Mouse (Mus musculus) forebrain, embryonic 14.5 days (tissue): ENCODE data around the gene Bbc3. TPM values are rescaled to one million over a fixed set of nuclear protein-coding genes. Genes with fewer than 3 reads are reported as not detected.
"Not testable (repeated sequence)": the region's sequence is repeated elsewhere in the genome, so short reads cannot be mapped to it uniquely, and the experiment has no call there.

Experiments used
- ATAC-seq: fragments of 200-750 bp; cut with Nextera tagmentation; 2 replicates; pipeline ENCODE4 v1.8.0; 2017; ENCODE audit warnings: mild to moderate bottlenecking, moderate library complexity
- DNase-seq: peaks from one replicate; pipeline ENCODE4 v3.0.0-alpha.2; 2015; ENCODE audit warnings: low spot score
- H3K27ac ChIP-seq: fragments of 300-500 bp; sonication (generic); 2 replicates; pipeline ENCODE4 v1.5.1; 2014; ENCODE audit warnings: low read depth, mild to moderate bottlenecking, control low read depth, low read length, moderate library complexity
- H3K27me3 ChIP-seq: fragments of 300-500 bp; sonication (generic); replicated peaks from 2 replicates; pipeline ENCODE4 v1.6.1; 2014; ENCODE audit warnings: low read length, control low read depth, mixed read lengths; ENCODE audit not compliant: control insufficient read depth, insufficient read depth
- H3K36me3 ChIP-seq: fragments of 300-500 bp; sonication (generic); 2 replicates; pipeline ENCODE4 v1.6.1; 2014; ENCODE audit warnings: low read length, control low read depth; ENCODE audit not compliant: control insufficient read depth, insufficient read depth
- H3K4me1 ChIP-seq: fragments of 300-500 bp; sonication (generic); 2 replicates; pipeline ENCODE4 v1.6.1; 2014; ENCODE audit warnings: antibody characterized with exemption, low read length, control low read depth; ENCODE audit not compliant: control insufficient read depth, insufficient read depth
- H3K4me2 ChIP-seq: fragments of 300-500 bp; sonication (generic); 2 replicates; pipeline ENCODE4 v1.6.1; 2014; ENCODE audit warnings: mild to moderate bottlenecking, control low read depth, low read length
- H3K4me3 ChIP-seq: fragments of 300-500 bp; sonication (generic); 2 replicates; pipeline ENCODE4 v1.5.1; 2014; ENCODE audit warnings: low read depth, low read length, control low read depth
- H3K9ac ChIP-seq: fragments of 300-500 bp; sonication (generic); 2 replicates; pipeline ENCODE4 v1.6.1; 2014; ENCODE audit warnings: mild to moderate bottlenecking, low read length, control low read depth, moderate library complexity
- H3K9me3 ChIP-seq: fragments of 300-500 bp; sonication (generic); replicated peaks from 2 replicates; pipeline ENCODE4 v1.6.1; 2016; ENCODE audit warnings: low read length, control low read depth, mixed read lengths; ENCODE audit not compliant: control insufficient read depth
- WGBS: fragments of 180-500 bp; shearing (Covaris S2); extraction: QIAGEN DNeasy Blood & Tissue Kit; methylation state at CpG from one replicate; pipeline ENCODE4 v1.1.7; 2014; 5-methylcytosine and 5-hydroxymethylcytosine counted together
- polyA plus RNA-seq: library from polyadenylated mRNA; unstranded; fragments of >200 nt; fragmentation: Nextera tagmentation; extraction: Ambion mirVana; gene quantifications from 2 replicates; pipeline ENCODE4 v1.2.1, GENCODE M21; 2014

Gene Bbc3
- polyA plus RNA-seq, 1 experiment from 2014 or later = 11.0 TPM

- no peaks in the 10 kb centered on the region for H3K36me3 ChIP-seq
- WGBS = 75% methylated on average over 2 of the region's 2 CpGs
- no peak overlapping the region for H3K4me2 ChIP-seq
These were observed 10.6 kb upstream of the Bbc3 start for GRCm38 (mm10) chr7:16297616-16298015.

GRCm38 (mm10) chr7:16298927-16299326, 9.3 kb upstream of the Bbc3 start:
- H3K27me3 ChIP-seq = no peaks in the 10 kb centered on the region
- peak overlapping the region; percentile 88 for H3K4me2 ChIP-seq
- DNase-seq = no peak
- ATAC-seq = no peak
- WGBS = 77% methylated on average over 5 of the region's 5 CpGs
- H3K4me3 ChIP-seq = peak overlapping the region; percentile 44
- no peak overlapping the region for H3K9ac ChIP-seq
- no peak overlapping the region for H3K27ac ChIP-seq
- no peaks in the 10 kb centered on the region for H3K9me3 ChIP-seq
- peaks cover 6% of the 10 kb centered on the region; the same call in 1 of the 2 replicates for H3K4me1 ChIP-seq
- H3K36me3 ChIP-seq = no peaks in the 10 kb centered on the region

More at GRCm38 (mm10) chr7:16297616-16298015, 10.6 kb upstream of the Bbc3 start:
- Histone ChIP-seq H3K4me1 (peaks cover 6% of the 10 kb centered on the region; the same call in 1 of the 2 replicates), H3K4me3 (no peak overlapping the region), H3K9ac (no peak overlapping the region), H3K27me3 (no peaks in the 10 kb centered on the region), H3K9me3 (no peaks in the 10 kb centered on the region), H3K27ac (no peak overlapping the region)
- no peak for DNase-seq
- ATAC-seq = no peak

- no peaks in the 10 kb centered on the region for H3K9me3 ChIP-seq
- no peaks in the 10 kb centered on the region for H3K36me3 ChIP-seq
- ATAC-seq (peak; percentile 94), DNase-seq (peak; percentile 96)
- no peaks in the 10 kb centered on the region for H3K27me3 ChIP-seq
- H3K4me1 ChIP-seq = peaks cover 6% of the 10 kb centered on the region; the same call in 1 of the 2 replicates
- peak overlapping the region; percentile 60 for H3K27ac ChIP-seq
- H3K4me2 ChIP-seq = peak overlapping the region; percentile 88
- H3K9ac ChIP-seq = peak overlapping the region; percentile 68
- under 1% methylated on average over 43 of the region's 52 CpGs for WGBS
- H3K4me3 ChIP-seq = peak overlapping the region; percentile 44
These were observed 8.7 kb upstream of the Bbc3 start for GRCm38 (mm10) chr7:16299419-16300035.

GRCm38 (mm10) chr7:16307141-16307540, 1.1 kb upstream of the Bbc3 start:
- not testable (repeated sequence) for H3K9me3 ChIP-seq, H3K4me1 ChIP-seq, H3K27ac ChIP-seq, H3K27me3 ChIP-seq, DNase-seq, H3K4me3 ChIP-seq, ATAC-seq, H3K4me2 ChIP-seq, H3K9ac ChIP-seq, H3K36me3 ChIP-seq
- WGBS = 79% methylated on average over 6 of the region's 6 CpGs

- H3K36me3 ChIP-seq = no peaks in the 10 kb centered on the region
- H3K4me1 ChIP-seq = peaks cover 17% of the 10 kb centered on the region
- H3K4me3 ChIP-seq = peak overlapping the region; percentile 58
- peak overlapping the region; percentile 65 for H3K9ac ChIP-seq
- peak overlapping the region; percentile 95 for H3K4me2 ChIP-seq
- no peak for DNase-seq
- H3K9me3 ChIP-seq = no peaks in the 10 kb centered on the region
- H3K27me3 ChIP-seq = peaks cover 11% of the 10 kb centered on the region; the same call in 1 of the 2 replicates
- H3K27ac ChIP-seq = peak overlapping the region; percentile 39; the same call in 1 of the 2 replicates
- ATAC-seq = no peak
- 47% methylated on average over 16 of the region's 16 CpGs for WGBS
These were observed 543 bp downstream of the Bbc3 start for GRCm38 (mm10) chr7:16308555-16309317.

DNA sequence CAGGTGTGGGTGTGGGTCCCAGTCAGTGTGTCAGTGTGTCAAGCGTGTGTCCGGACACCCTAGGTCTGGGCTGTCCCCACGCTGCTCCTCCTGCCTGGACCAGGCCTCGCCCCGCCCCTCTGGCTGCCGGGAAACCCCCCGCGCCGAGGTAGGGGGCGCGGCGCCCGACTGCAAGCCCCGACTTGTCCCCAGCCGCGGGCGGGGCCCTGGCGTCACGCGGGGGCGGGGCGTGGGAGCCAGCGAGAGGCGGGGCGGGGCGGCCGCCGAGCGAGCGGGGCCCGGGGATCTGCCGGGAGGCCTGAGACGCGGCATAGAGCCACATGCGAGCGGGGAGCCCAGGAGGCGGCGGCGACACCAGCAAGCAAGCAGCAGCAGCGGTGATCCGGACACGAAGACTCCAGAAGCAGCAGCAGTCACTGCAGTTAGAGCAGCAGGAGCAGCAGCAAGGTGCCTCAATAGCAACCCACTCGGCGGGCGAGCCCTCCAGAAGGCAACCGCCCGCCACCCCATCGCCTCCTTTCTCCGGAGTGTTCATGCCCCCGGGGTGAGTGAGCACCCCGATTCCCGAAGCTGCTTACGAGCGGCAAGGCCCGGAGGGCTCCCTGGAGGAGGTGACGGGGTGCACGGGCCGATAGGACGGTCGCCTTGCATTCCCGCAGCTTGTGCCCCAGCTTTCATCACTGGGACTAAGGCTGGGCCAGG, 1.3 kb downstream of the Bbc3 start:
- Histone ChIP-seq H3K4me2 (peak overlapping the region; percentile 95), H3K27ac (peak overlapping the region; percentile 48; the same call in 1 of the 2 replicates), H3K27me3 (peaks cover 11% of the 10 kb centered on the region; the same call in 1 of the 2 replicates), H3K4me1 (peaks cover 17% of the 10 kb centered on the region), H3K36me3 (no peaks in the 10 kb centered on the region), H3K9ac (peak overlapping the region; percentile 65), H3K4me3 (peak overlapping the region; percentile 58), H3K9me3 (no peaks in the 10 kb centered on the region)
- peak; percentile 43 for ATAC-seq
- peak; percentile 73 for DNase-seq
- under 1% methylated on average over 55 of the region's 61 CpGs for WGBS

DNA sequence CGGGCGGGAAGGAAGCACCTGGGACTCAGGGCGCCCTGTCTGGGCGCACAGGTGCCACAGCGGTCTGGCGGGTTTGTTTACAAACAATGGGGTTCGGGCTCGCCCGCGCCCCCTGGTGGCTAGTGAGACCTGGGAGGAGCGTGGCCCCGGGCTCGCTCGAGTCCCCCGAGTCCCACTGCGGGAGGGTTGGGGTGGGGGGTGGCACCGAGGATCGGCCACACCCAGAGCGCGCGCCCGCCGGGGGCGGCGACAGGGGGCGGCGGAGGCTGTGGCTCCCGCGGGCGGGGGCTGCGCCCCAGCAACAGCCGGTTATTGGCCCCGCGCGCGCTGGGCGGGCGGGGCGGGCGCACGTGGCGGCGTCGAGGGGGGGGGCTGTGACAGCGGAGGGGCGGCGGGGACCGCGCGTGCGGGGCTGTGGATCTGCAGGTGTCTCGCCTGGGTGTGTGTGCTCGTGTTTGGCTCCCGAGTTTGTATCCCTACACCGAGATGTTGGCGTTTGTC, 1.9 kb downstream of the Bbc3 start:
- ATAC-seq = peak; percentile 17; the same call in 1 of the 2 replicates
- 1% methylated on average over 36 of the region's 56 CpGs for WGBS
- Histone ChIP-seq H3K9ac (peak overlapping the region; percentile 65), H3K4me3 (peak overlapping the region; percentile 58), H3K36me3 (no peaks in the 10 kb centered on the region), H3K9me3 (no peaks in the 10 kb centered on the region), H3K27me3 (peaks cover 11% of the 10 kb centered on the region; the same call in 1 of the 2 replicates), H3K27ac (peak overlapping the region; percentile 48; the same call in 1 of the 2 replicates), H3K4me2 (peak overlapping the region; percentile 95), H3K4me1 (peaks cover 17% of the 10 kb centered on the region)
- DNase-seq = peak; percentile 67
